Mouse (Mus musculus): ENCODE data around the gene Guk1. TPM values are rescaled to one million over a fixed set of nuclear protein-coding genes. Genes with fewer than 3 reads are reported as not detected.

Guk1 gene
- polyA plus RNA-seq, 1 experiment from 2014 or later, result 114 TPM

- 67% methylated on average over 5 of the region's 5 CpGs for WGBS
- Histone ChIP-seq H3K9me3 (no peaks in the 10 kb centered on the region), H3K4me1 (peaks cover 45% of the 10 kb centered on the region), H3K4me3 (peak overlapping the region; percentile 95), H3K4me2 (peak overlapping the region; percentile 90), H3K36me3 (peaks cover 82% of the 10 kb centered on the region), H3K27me3 (replicated peaks) (no peaks in the 10 kb centered on the region), H3K27ac (replicated peaks) (peak overlapping the region; percentile 94; the same call in 1 of the 2 replicates), H3K9ac (peak overlapping the region; percentile 95)
- ATAC-seq (ENCODE audit: extremely low read depth, insufficient number of reproducible peaks, low FRiP score, low TSS enrichment), result no peak
These were observed 17.6 kb upstream of the Guk1 start for GRCm38 (mm10) chr11:59209580-59209979.

- no peaks in the 10 kb centered on the region for H3K9me3 ChIP-seq
- H3K4me3 ChIP-seq, result peak overlapping the region; percentile 95
- peak overlapping the region; percentile 94 for H3K27ac ChIP-seq (replicated peaks)
- H3K27me3 ChIP-seq (replicated peaks), result no peaks in the 10 kb centered on the region
- H3K4me1 ChIP-seq, result peaks cover 39% of the 10 kb centered on the region
- H3K36me3 ChIP-seq, result peaks cover 82% of the 10 kb centered on the region
- peak; percentile 23; the same call in 1 of the 2 replicates for ATAC-seq (ENCODE audit: extremely low read depth, insufficient number of reproducible peaks, low FRiP score, low TSS enrichment)
- H3K4me2 ChIP-seq, result peak overlapping the region; percentile 90
- H3K9ac ChIP-seq, result peak overlapping the region; percentile 95
- 7% methylated on average over 18 of the region's 18 CpGs for WGBS
These were observed 17.0 kb upstream of the Guk1 start for GRCm38 (mm10) chr11:59209003-59209441.

GRCm38 (mm10) chr11:59208153-59208831, 16.3 kb upstream of the Guk1 start, which contains the start of gene 2310033P09Rik:
TSS of gene 2310033P09Rik (plus strand) at chr11:59208321.
- Histone ChIP-seq H3K4me2 (peak within 1 kb of the TSS; percentile 90), H3K27ac (replicated peaks) (peak within 1 kb of the TSS; percentile 94), H3K27me3 (replicated peaks) (no peaks in the 10 kb centered on the region), H3K9me3 (no peaks in the 10 kb centered on the region), H3K4me3 (peak within 1 kb of the TSS; percentile 95), H3K9ac (peak within 1 kb of the TSS; percentile 95), H3K4me1 (peaks cover 34% of the 10 kb centered on the region), H3K36me3 (peaks cover 80% of the 10 kb centered on the region)
- peak; percentile 80 for ATAC-seq (ENCODE audit: extremely low read depth, insufficient number of reproducible peaks, low FRiP score, low TSS enrichment)
- WGBS, result under 1% methylated on average over 67 of the region's 67 CpGs

- peak within 1 kb of the TSS; percentile 93 for H3K9ac ChIP-seq
- peak within 1 kb of the TSS; percentile 83 for H3K27ac ChIP-seq (replicated peaks)
- H3K9me3 ChIP-seq, result no peaks in the 10 kb centered on the region
- H3K4me1 ChIP-seq, result peaks cover 16% of the 10 kb centered on the region
- H3K4me3 ChIP-seq, result peak within 1 kb of the TSS; percentile 94
- H3K27me3 ChIP-seq (replicated peaks), result no peaks in the 10 kb centered on the region
- ATAC-seq (ENCODE audit: extremely low read depth, insufficient number of reproducible peaks, low FRiP score, low TSS enrichment), result peak; percentile 87
- peak within 1 kb of the TSS; percentile 79 for H3K4me2 ChIP-seq
- WGBS, result under 1% methylated on average over 63 of the region's 63 CpGs
- peaks cover 53% of the 10 kb centered on the region for H3K36me3 ChIP-seq
These were observed 10.3 kb upstream of the Guk1 start, which contains the start of gene Mrpl55 for GRCm38 (mm10) chr11:59202081-59202995. TSS of gene Mrpl55 (plus strand) at chr11:59202486.

- Histone ChIP-seq H3K4me2 (peak overlapping the region; percentile 79), H3K4me1 (peaks cover 16% of the 10 kb centered on the region), H3K4me3 (peak overlapping the region; percentile 94), H3K9ac (peak overlapping the region; percentile 93), H3K27me3 (replicated peaks) (no peaks in the 10 kb centered on the region), H3K27ac (replicated peaks) (peak overlapping the region; percentile 83), H3K36me3 (peaks cover 43% of the 10 kb centered on the region), H3K9me3 (no peaks in the 10 kb centered on the region)
- WGBS, result 30% methylated on average over 16 of the region's 16 CpGs
- ATAC-seq (ENCODE audit: extremely low read depth, insufficient number of reproducible peaks, low FRiP score, low TSS enrichment), result no peak
These were observed 9.4 kb upstream of the Guk1 start for GRCm38 (mm10) chr11:59201216-59202002.

DNA sequence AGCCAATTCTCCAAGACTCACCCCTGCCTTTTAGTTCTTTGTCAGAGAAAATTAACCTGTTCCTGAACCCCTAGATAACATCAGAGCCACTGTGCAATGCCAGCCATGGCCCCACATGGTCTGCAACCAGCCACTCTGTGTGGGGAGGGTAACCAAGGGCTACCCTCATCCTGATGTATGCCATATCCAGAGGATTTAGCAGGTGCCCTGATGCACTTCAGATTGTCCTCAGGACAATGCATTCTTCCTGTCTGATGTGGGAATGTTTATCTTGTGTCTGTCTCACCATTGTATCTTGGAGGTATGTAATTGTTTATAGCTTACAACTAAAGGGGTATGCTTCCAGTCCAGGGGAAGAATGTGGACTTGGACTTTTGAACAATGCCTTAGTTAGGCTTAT, 4.2 kb upstream of the Guk1 start:
- Histone ChIP-seq H3K4me3 (no peak overlapping the region), H3K9me3 (no peaks in the 10 kb centered on the region), H3K27me3 (replicated peaks) (no peaks in the 10 kb centered on the region), H3K36me3 (peaks cover 17% of the 10 kb centered on the region), H3K9ac (no peak overlapping the region), H3K4me2 (no peak overlapping the region), H3K27ac (replicated peaks) (no peak overlapping the region), H3K4me1 (peaks cover 9% of the 10 kb centered on the region)
- no peak for ATAC-seq (ENCODE audit: extremely low read depth, insufficient number of reproducible peaks, low FRiP score, low TSS enrichment)

DNA sequence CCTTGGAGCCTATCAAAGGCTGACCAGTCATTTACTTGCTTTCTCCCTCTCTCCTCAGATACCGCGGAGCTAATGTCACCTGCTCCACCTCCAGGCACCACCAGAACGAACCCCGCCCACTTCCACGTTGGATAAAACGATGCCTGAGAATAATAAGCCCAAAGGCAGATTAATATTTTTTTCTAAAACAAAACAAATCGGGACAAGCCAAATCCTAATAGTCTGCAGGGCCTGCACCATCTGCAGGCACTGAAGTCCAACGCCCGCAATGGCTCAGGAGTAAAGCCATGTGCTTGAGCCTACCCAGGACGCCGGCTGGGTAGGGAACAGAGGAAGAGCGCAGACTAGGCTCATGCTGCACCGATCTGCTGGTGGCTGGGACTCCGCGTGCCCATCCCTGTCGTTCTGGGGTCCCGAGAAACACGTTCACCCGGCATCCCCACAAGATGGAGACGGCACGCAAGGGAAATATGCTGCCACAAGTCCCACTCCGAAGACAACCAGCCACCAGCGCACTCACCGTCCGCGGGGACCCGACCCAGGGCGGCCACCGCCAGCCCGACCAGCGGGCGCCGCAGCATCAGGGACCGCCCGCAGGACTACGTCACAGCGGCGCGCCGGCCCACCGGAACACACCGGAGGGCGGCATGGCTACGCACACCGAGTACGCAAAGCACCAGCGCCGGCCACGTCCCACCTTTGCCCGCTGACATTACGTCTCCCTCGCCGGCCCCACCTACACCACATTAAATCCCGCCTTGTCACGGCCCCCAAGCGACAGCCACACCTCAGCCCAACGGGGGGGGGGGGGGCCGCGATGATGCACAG, 567 bp downstream of the Guk1 start:
- Histone ChIP-seq H3K9me3 (no peaks in the 10 kb centered on the region), H3K27ac (replicated peaks) (peak overlapping the region; percentile 93), H3K4me1 (peaks cover 18% of the 10 kb centered on the region), H3K27me3 (replicated peaks) (no peaks in the 10 kb centered on the region), H3K9ac (peak overlapping the region; percentile 88), H3K4me2 (peak overlapping the region; percentile 87), H3K36me3 (peaks cover 4% of the 10 kb centered on the region), H3K4me3 (peak overlapping the region; percentile 76)
- peak; percentile 94 for ATAC-seq (ENCODE audit: extremely low read depth, insufficient number of reproducible peaks, low FRiP score, low TSS enrichment)
- WGBS, result under 1% methylated on average over 56 of the region's 59 CpGs

- H3K9me3 ChIP-seq, result no peaks in the 10 kb centered on the region
- peaks cover 30% of the 10 kb centered on the region for H3K36me3 ChIP-seq
- no peak overlapping the region for H3K4me3 ChIP-seq
- no peak overlapping the region for H3K9ac ChIP-seq
- no peak overlapping the region for H3K27ac ChIP-seq (replicated peaks)
- H3K4me1 ChIP-seq, result peaks cover 28% of the 10 kb centered on the region
- no peak for ATAC-seq (ENCODE audit: extremely low read depth, insufficient number of reproducible peaks, low FRiP score, low TSS enrichment)
- no peak overlapping the region for H3K4me2 ChIP-seq
- no peaks in the 10 kb centered on the region for H3K27me3 ChIP-seq (replicated peaks)
- WGBS, result 80% methylated on average over 6 of the region's 6 CpGs
These were observed 4.3 kb downstream of the Guk1 start for GRCm38 (mm10) chr11:59187706-59188105.

DNA sequence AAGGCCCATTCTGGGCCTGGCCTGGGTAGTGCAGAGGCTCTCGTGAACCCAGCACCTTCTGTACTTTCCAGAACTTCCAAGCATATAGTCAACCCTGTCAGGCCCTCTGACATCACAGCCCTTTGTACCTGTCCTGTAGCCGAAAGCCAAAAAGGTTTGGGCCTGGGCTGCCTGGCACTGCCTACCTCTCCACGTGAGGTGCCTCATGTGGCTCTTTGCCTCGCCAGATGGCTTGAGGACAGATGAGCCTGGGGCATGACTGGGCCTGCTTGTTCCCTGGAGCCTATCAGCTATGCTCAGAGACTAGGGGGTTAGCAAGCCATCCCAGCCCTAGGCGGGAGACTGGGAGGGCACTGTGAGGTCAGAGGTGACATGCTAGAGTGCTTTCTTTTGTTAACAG, 6.5 kb downstream of the Guk1 start:
- no peak overlapping the region for H3K27ac ChIP-seq (replicated peaks)
- no peak for ATAC-seq (ENCODE audit: extremely low read depth, insufficient number of reproducible peaks, low FRiP score, low TSS enrichment)
- no peak overlapping the region for H3K4me2 ChIP-seq
- H3K9ac ChIP-seq, result no peak overlapping the region
- peaks cover 33% of the 10 kb centered on the region for H3K36me3 ChIP-seq
- 77% methylated on average over 5 of the region's 5 CpGs for WGBS
- H3K9me3 ChIP-seq, result no peaks in the 10 kb centered on the region
- H3K4me1 ChIP-seq, result peaks cover 25% of the 10 kb centered on the region
- no peak overlapping the region for H3K4me3 ChIP-seq
- no peaks in the 10 kb centered on the region for H3K27me3 ChIP-seq (replicated peaks)

DNA sequence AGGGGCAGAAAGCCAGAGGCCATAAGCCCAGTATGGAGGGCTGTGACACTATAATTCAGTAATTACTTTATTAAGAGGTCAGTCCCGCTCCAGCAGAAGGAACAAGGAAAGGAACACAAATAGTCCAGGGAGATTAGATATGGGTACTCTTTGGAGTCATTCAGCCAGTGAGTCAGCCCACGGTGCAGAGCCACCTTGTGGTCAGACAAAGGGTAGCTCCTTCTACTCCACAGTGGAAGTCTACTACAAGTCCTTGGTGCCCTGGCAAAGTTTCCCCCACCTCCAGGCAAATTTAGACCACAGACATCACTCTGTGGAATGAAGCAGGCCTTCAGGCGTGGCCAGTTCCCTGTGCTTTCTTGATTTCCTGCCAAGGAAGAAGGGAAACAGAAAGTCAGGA, 8.2 kb downstream of the Guk1 start:
- ATAC-seq (ENCODE audit: extremely low read depth, insufficient number of reproducible peaks, low FRiP score, low TSS enrichment), result no peak
- Histone ChIP-seq H3K27ac (replicated peaks) (peak overlapping the region; percentile 46), H3K9me3 (no peaks in the 10 kb centered on the region), H3K27me3 (replicated peaks) (peaks cover 14% of the 10 kb centered on the region), H3K9ac (0 out of 2 replicates have a peak overlapping the region, but pooled peaks have one; percentile 33), H3K4me1 (peaks cover 25% of the 10 kb centered on the region), H3K4me2 (0 out of 2 replicates have a peak overlapping the region, but pooled peaks have one; percentile 4), H3K4me3 (no peak overlapping the region), H3K36me3 (peaks cover 33% of the 10 kb centered on the region)
- 6% methylated on average over 3 of the region's 3 CpGs for WGBS
